Mouse (Mus musculus) layer of hippocampus, postnatal 10 days (tissue): Measurements from ENCODE around the gene Fbxo39. TPM values are rescaled to one million over a fixed set of nuclear protein-coding genes. Genes with fewer than 3 reads are reported as not detected.

Experiments used
- DNase-seq, 2 experiments: peaks; one replicate each; pipeline ENCODE4 v3.0.0; 2021; ENCODE audit warnings: low spot score in 2 of 2
- long read RNA-seq: library from polyadenylated mRNA; stranded (forward); transcript quantifications from one replicate; pipeline ENCODE4 v2.0.0, GENCODE M21; 2023
- total RNA-seq, 2 experiments: library from RNA; stranded (reverse); gene quantifications; 2 replicates each; pipeline ENCODE4 v1.2.3; 2021

Fbxo39 gene
- total RNA-seq, result not detected
- long read RNA-seq, result 0 reads

DNA sequence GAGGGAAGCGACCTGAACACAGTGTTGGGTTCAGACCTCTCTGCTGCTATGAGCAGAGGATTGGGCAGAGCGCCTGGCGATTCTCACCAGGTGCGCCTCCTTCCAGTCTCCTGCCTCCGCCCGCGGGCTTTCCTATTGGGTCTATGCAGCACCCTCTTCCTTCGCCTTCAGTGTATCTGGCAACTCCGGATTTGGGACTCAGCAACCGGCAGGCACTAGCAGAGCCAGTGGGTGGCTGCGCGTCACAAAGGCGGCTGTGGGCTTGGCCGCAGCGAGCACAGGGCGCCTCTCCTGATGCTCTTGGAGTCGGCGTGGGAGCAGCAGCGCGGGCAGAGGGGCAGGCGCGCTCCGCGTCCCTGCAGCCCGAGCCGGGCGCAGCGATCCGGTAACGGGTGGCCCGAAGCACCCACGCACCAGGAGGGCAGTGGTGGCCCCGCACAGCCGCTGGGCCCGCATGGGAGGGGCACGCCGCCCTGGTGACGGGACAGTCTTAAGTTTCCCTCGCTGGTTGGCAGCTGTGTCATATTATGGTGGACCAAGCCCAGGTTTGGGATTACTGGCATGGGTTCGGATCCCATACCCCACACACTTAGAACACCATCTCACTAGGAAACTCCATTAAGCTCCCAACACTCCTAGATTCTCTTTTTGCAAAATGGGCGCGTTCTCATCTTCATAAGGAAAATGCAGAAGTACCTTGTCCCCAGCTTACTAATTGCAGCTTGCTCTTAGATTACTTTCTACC is at the start of gene Fbxo39:
Gene Fbxo39 (plus strand): TSS at position 294 of the 745 bp plus-strand sequence.
- peak in 1 of 2 experiments; percentile 32 for DNase-seq

DNA sequence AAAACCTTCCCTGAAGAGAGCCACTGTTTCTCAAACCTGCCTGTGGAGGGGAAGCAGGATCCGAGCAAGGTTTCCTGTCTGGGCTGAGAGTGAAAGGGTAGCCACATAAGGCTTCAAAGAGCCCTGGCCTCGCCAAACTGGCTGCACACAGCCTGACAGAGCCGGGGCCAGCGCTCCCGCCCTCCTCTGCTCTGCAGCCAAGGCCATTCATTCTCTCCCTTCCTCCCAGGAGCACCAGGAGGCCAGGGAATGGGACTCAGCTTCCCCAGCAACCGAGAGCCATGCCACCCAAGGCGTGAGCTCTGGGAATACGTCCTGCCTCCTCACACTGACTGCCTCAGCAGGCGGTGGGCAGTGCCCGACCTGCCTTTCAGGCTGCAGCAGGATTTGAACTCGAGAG is 48.8 kb upstream of the Fbxo39 start:
- peak; percentile 54 to 72 for DNase-seq

- DNase-seq, result peak; percentile 72 to 83
Observed at GRCm38 (mm10) chr11:72266207-72266959, 47.9 kb upstream of the Fbxo39 start.

DNA sequence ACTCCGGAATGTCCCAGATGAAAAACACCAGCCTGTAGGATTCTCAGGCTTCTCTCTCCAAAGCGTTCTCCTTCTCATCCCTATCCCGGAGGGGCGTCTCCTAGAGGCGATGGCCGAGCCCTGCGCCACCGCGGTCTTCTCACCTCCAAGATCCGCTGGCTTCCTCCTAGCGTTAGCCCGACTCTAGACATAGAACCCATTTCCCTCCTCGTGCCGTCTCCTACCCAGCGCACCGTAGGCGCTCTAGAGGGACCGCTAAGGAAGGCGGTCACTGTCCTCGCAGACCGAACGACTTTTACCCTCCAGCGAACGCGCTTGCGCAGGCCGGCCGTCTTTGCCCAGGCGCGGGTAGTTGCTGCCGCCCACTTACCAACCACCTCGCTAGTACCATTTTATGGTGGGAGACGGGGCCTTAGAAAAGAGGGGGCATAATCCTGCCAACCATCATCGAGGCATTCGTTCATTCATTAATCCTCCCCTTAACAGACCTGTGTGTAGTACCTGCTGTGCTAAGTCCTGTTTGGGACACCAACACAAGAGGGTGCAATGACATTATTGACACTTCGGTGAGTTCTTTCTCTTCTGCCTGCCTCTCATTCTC is 47.2 kb upstream of the Fbxo39 start, which contains the start of gene Slc13a5:
Gene Slc13a5 (minus strand): TSS at position 263 of the 601 bp plus-strand sequence.
- DNase-seq, result no peak

- no peak for DNase-seq
Observed at GRCm38 (mm10) chr11:72271761-72272160, 42.5 kb upstream of the Fbxo39 start.

GRCm38 (mm10) chr11:72273341-72273740 is 40.9 kb upstream of the Fbxo39 start:
- no peak for DNase-seq

DNA sequence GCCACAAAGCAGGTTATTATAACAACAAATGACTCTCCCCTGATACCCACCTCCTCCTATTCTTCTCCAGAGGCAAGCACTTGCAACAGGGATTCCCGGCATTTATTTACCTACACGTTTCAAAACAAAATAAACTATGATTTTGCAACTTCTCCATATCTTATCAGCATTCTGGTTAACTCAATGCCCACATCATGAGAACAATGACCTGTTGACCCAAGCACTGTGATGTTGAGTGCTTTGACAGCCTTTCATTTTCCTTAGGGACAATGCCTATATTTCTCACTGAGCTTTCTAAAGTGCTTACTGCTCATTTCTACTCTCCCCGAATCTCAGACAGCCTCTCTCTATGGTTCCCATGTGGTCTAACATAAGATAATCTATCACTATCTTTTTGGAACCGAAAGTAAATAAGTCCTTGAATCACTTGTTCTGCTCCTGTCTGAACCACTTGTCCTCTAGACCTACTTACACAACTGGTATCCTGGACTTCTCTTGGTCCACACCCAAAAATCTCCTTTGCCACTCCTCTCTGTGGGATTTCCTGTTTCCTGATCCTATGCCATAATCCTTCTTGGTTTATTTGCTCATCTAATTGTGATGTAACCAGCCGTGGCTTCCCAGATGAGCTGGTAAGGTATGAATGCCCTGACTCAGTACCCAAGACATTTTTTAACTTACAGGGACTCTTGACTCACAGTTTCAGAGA is 32.9 kb upstream of the Fbxo39 start:
- DNase-seq, result no peak

DNA sequence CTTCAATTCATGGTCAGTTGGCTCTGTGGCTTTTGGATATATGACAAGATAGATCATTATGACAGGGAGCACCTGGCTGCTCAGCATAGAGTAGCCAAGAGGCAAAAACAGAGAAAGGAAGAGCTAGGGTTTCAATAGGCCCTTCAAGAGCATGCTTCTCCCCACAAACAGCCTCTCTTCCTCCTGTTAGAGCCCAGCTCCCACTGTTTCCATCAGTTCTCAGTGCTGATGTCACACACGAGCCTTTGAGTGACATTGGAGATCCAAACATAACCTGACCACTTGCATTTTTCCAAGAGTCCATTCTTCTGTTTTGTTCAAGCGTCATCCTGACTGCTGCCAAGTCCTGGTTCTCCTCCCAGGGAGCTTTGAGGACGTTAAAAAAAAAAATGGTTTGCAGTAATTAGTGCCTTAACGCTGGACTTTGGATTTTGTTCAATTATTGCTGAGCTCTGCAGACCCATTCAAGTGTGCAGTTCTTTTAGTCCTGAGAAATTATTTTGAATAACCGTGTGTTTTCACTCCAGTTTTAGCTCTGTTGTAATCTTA is 32.3 kb upstream of the Fbxo39 start:
- DNase-seq, result no peak

DNA sequence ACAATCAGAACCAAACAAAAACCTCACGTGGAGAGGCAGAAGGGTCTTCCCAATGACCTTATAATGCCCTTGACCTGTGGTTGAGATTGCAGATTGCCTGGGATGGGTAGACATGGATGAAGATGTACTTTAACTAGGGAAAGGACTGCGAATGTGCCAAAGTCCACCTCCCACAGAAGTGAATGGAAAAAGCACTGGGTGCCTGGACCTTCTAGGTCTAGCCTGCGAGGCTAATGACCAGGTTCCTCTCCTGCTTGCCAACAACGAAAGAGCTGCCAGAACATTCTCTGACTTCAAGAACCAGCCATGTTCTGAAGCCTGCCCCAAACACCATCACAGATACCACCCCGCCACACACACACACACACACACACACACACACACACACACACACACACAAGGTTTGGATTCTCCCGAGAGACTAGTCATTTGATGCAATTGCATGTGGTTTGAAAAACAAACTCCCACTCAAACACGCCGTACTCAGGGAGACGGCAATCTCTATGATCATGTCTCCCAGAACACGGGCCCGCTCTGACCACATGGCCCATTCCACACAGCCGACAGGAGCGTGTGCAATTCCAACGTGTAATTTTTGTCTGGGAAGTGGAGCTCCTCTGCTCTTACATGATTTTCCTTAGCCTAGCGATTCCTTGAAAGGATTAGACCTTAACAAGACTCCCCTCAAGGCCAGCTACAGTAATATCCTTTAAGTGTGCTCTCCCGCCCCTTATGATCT is 30.6 kb upstream of the Fbxo39 start:
- no peak for DNase-seq

DNA sequence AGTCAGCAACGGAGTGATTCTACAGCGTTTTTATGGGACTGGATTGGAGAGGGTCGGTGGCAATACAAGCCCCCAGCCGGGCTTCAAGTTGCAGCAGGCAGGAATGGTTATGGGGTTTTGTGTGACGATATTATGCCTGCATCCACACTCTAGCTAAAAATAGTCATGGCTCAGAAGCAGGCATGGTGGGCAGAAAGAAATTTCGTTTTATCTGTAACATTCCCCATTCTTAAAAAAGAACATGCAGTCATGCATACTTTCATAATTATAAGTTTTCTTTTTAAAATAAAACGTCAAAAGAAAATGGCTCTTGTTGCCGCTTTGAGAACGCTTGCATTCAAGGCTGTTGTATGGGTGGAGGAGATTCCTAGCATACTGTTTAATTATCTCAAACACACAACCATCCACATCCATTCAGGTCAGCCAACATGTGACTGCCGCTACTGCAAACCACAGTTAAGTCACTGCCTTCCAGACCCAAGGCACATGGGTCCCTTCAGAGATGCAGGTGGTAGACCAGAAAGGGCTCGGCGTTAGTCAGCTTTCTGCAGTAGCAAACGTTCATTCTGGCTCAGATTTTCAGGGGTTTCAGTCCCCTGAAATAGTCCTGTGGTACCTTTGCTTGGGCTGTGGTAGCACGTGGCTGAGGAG is 29.6 kb upstream of the Fbxo39 start:
- DNase-seq, result no peak

GRCm38 (mm10) chr11:72285971-72286480 is 28.2 kb upstream of the Fbxo39 start:
- DNase-seq, result no peak

GRCm38 (mm10) chr11:72286651-72287050 is 27.6 kb upstream of the Fbxo39 start:
- DNase-seq, result no peak

GRCm38 (mm10) chr11:72287126-72287525 is 27.1 kb upstream of the Fbxo39 start:
- no peak for DNase-seq

- DNase-seq, result no peak
Observed at GRCm38 (mm10) chr11:72287543-72287942, 26.7 kb upstream of the Fbxo39 start.

- DNase-seq, result no peak
Observed at GRCm38 (mm10) chr11:72293116-72293515, 21.1 kb upstream of the Fbxo39 start.

- peak in 1 of 2 experiments; percentile 18 for DNase-seq
Observed at GRCm38 (mm10) chr11:72301334-72301733, 12.9 kb upstream of the Fbxo39 start, which contains the start of gene Xaf1. TSS of gene Xaf1 (plus strand) at chr11:72301629.

- DNase-seq, result peak; percentile 56 to 59
Observed at GRCm38 (mm10) chr11:72302230-72302629, 12.0 kb upstream of the Fbxo39 start.

DNA sequence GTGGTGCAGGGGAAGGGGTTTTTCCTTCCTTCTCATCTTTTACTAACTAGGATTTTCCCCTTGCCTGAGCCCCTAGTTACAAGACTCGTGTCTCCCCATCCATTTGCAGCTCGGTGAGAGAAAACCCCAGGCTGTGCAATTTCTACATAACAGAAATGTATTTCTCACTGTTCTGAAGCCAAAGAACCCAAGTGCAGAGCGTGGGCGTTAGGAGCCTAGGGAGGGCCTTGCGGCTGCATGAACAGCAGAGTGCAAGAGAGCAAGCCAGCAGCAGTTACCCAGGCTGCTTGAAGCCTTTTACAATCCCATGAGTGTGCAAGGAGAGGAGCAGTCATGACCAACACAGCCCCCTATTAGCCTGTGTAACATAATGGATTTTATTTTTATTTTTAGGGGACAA is 6.8 kb upstream of the Fbxo39 start:
- DNase-seq, result no peak

GRCm38 (mm10) chr11:72308982-72309381 is 5.3 kb upstream of the Fbxo39 start:
- no peak for DNase-seq
